Mouse (Mus musculus) T-helper 17 cell (primary cell): ENCODE results near the gene Gm20390.
"Not testable (repeated sequence)": the region's sequence is repeated elsewhere in the genome, so short reads cannot be mapped to it uniquely, and the experiment has no call there.

Experiments used
- in situ Hi-C, 2 experiments: fragments of 300-600 bp; cut with MboI, MseI; formaldehyde crosslinking; loops; 1 replicate in 1 of 2; 2 replicates in 1 of 2; pipeline ENCODE4 v1.15.1; 2025; ENCODE audit warnings: high pct_unique_total_duplicates in 2 of 2

Gm20390 gene

GRCm38 (mm10) chr11:93967381-93967780, 712 bp downstream of the Gm20390 start:
- in situ Hi-C loops, result loop anchor here (5.0 to 25.0 kb wide), 3 partner anchors 110 to 347 kb away; no protein-coding TSS in a partner anchor

- in situ Hi-C loops, result loop anchor here (5.0 to 25.0 kb wide), 3 partner anchors 112 to 349 kb away; no protein-coding TSS in a partner anchor
These were observed 2.7 kb downstream of the Gm20390 start for GRCm38 (mm10) chr11:93965391-93965790.

DNA sequence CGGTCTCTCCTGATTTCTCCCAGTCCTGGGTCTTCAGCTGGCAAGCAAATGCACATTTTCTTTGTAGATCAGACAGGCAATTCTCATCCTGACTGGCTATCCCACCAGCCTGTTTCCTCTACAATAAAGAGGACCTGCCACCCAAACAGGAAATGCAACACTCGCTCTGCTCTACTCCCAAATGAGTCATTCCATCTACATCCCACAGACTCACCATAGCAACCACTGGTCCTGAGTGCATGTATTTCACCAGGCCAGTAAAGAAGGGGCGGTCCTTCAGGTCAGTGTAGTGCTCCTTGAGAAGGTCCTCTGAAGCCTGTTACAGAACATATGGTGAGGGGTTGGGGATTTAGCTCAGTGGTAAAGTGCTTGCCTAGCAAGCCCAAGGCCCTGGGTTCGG, 5.1 kb downstream of the Gm20390 start:
- in situ Hi-C loops, result loop anchor here (10.0 to 25.0 kb wide), 2 partner anchors 124 to 352 kb away; no protein-coding TSS in a partner anchor

DNA sequence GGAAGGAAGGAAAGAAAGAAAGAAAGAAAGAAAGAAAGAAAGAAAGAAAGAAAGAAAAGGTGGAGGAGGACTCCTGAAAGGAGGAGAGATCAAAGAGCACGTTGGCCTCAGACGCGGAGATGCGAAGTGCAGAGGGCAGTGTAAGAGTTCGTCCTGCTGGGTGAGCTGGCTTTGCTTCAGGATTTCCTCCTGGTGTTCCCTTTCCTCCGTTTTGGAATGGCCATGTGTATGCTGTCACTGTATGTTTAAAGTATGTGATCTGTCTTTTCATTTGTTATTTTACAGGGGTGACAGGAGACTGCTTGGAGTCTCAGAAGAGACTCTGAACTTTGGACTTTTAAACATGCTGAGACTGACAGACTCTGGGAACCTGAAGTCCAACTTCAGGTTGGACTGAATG, 6.6 kb downstream of the Gm20390 start:
- in situ Hi-C loops, result loop anchor here (10.0 to 25.0 kb wide), 2 partner anchors 126 to 353 kb away; no protein-coding TSS in a partner anchor

DNA sequence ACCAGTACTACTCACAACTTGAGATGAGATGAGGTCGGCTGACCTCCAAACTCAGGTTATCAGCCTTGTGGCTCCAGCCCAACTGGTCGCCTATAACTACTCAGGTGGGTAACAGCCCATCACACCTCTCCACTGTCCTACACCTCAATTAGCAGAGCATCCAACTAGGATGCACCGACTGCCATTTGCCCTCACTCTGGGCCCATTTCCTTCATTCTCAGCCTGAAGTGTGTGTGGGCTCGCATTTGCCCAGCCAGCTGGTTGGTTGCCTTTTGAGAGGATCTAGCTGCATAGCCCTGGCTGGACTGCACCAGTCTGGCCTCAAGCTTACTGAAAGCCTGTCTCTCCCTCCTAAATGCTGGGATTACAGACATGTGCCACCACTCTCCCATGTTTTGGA, 10.3 kb downstream of the Gm20390 start:
- in situ Hi-C loops, result loop anchor here (5.0 to 25.0 kb wide), 2 partner anchors 70 to 130 kb away; partner anchors contain the start of genes Mbtd1 (in 1 of the 2) and Utp18 (in 1 of the 2)

- in situ Hi-C loops, result loop anchor here (5.0 to 25.0 kb wide), 2 partner anchors 70 to 130 kb away; partner anchors contain the start of genes Mbtd1 (in 1 of the 2) and Utp18 (in 1 of the 2)
These were observed 11.0 kb downstream of the Gm20390 start for GRCm38 (mm10) chr11:93957031-93957555.

DNA sequence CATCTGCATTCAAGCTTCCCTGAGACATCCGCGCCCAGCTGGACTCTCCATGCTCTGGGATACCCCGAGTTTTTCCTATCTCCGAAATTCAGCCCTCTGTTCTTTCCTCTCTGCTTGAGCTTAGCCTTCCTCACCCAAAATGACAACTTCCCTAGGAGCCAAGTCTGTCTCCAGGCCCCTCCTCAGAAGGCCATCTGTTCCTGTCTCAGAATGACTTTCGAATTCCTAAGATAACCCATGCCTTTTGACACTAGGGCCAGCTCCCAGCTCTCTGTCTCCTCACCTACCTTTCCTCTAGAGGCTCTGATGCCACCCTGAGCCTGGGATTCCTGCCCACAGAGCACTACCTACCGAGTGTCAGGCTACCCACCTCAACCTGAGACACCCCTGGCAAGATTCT, 11.9 kb downstream of the Gm20390 start, which contains the start of gene Nme2:
Gene Nme2, minus strand, starts transcription at position 101 of the 400 bp plus-strand sequence.
- in situ Hi-C loops, result loop anchor here (5.0 to 25.0 kb wide), 2 partner anchors 69 to 131 kb away; partner anchors contain the start of genes Mbtd1 (in 1 of the 2) and Utp18 (in 1 of the 2)

GRCm38 (mm10) chr11:93955256-93956150, 12.6 kb downstream of the Gm20390 start:
- in situ Hi-C loops, result loop anchor here (5.0 to 25.0 kb wide), 2 partner anchors 68 to 132 kb away; partner anchors contain the start of genes Mbtd1 (in 1 of the 2) and Utp18 (in 1 of the 2)

DNA sequence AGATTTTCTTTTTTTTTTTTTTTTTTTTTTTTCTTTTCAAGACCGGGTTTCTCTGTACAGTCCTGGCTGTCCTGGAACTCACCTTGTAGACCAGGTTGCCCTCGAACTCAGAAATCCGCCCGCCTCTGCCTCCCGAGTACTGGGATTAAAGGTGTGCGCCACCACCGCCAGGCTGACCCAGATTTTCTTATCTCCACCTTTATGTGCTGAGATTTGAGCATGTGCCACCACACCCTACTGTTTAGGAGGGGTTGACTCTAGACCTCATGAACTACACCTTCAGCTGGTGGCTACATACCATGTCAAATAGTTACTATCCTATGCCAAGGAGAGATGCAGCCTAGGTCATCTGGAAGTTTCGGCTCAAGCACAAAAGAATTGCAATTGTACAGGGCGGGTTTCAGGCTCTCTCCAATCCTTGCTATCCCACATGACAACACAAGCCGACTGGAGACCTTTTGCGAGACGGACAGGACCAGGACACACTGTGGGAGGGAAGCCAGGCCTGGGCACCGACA, 13.3 kb downstream of the Gm20390 start:
- in situ Hi-C loops, result loop anchor here (5.0 to 25.0 kb wide), 2 partner anchors 67 to 133 kb away; partner anchors contain the start of genes Mbtd1 (in 1 of the 2) and Utp18 (in 1 of the 2)

- in situ Hi-C loops, result loop anchor here in 1 of 2 experiments (25.0 kb wide), 1 partner anchor 135 kb away; no protein-coding TSS in a partner anchor
These were observed 15.7 kb downstream of the Gm20390 start for GRCm38 (mm10) chr11:93952376-93952775.

GRCm38 (mm10) chr11:93950045-93950444, 18.0 kb downstream of the Gm20390 start:
- in situ Hi-C loops, result loop anchor here in 1 of 2 experiments (25.0 kb wide), 1 partner anchor 137 kb away; no protein-coding TSS in a partner anchor

DNA sequence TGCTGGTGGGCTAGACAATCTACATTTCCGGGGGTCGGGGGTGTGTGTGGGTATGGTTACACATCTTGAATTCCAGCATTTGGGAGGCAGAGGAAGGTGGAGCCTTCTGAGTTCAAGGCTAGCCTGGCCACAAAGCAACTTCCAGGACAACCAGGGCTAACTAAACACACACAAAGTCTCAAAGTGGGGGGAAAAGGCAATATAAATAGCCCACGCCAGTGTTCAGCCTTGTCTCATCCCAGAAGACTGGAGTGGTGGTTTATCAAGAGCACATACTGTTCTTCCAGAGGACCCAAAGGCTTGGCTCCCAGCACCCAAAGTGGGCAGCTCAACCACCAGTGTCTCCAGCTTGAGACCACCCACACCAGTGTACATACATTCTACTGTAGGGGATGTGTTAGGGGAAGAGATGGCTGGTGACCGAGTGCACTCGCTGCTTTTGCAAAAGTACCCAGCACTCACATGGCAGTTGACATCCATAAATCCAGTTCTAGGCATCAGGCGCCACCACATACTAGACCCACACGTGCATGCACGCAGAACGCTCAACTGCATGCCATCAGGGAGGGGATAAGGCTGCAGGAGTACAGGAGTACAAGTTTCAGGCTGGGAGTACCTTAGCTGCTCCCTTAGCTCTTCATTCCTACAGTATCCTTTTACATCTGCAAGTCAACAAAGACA, 19.1 kb downstream of the Gm20390 start:
- in situ Hi-C loops, result no loop called here

DNA sequence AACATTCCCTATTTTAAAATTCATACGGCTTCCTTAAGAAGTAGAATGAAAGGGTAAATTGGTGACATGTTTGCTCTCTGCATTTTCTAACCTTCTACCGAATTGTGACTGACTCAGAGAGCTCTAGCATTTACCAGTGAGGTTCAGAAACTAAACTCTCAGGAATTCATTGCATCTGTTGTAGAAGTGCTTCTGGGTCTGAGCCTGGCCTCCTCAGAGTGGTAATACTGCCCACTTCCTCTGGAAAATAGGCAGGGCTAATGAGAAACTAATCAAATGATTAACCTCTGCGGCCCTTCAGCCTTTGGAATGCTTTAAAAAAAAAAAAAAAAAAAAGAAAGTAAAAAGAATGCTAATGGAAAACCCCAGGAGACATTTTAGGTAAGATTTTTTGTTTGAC, 23.1 kb downstream of the Gm20390 start:
- in situ Hi-C loops, result no loop called here

GRCm38 (mm10) chr11:93940906-93941305, 27.2 kb downstream of the Gm20390 start:
- in situ Hi-C loops, result no loop called here

DNA sequence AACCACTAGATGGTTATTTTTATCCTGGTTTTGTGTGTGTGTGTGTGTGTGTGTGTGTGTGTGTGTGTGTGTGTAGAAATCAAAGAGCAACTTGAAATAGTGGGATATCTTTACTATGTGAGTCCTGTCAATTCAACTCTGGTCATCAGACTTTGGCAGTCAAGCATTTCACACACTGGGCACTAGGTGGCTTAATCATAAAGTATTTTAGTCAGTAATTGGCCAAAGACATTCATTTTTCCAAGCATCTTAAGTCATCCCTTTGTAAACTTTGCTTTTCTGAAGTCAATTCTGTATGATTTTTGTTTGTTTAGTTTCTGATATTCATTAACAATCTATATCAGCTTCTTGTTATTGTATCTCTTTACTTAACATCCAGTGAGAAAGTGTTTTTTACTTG, 39.0 kb downstream of the Gm20390 start:
- in situ Hi-C loops, result no loop called here

DNA sequence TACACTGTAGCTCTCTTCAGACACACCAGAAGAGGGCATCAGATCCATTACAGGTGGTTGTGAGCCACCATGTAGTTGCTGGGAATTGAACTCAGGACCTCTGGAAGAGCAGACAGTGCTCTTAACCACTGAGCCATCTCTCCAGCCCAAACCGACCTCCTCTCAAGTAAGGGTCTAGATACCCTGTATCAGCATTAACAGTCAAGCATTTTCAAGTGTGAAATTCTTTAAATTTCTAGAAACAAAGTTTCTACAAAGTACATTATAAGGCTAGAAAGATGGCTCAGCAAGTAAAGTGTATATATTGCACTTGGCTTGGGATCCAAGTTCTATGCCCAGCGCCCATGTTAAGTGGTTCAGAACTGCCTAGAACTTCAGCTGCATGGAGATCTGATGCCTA, 53.1 kb downstream of the Gm20390 start:
- in situ Hi-C loops, result not testable (repeated sequence)

DNA sequence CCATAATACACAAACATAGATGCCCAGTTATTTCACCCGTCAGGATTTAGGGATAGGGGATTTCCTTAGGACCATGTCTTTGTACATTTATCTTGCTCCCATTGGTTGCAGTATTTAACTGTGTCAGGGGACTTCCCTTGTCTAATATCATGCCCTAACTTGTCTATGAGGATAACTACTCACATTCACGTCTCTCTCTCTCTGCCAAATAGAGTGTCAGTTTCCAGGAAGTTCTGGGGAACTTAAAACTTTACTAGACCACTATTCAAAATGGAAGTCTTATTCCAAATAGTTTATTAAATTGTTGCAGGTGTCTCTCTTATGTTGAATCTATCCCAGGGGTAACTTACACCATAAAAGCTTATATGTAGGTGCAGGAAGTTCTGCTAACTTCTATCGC, 56.5 kb downstream of the Gm20390 start:
- in situ Hi-C loops, result no loop called here

DNA sequence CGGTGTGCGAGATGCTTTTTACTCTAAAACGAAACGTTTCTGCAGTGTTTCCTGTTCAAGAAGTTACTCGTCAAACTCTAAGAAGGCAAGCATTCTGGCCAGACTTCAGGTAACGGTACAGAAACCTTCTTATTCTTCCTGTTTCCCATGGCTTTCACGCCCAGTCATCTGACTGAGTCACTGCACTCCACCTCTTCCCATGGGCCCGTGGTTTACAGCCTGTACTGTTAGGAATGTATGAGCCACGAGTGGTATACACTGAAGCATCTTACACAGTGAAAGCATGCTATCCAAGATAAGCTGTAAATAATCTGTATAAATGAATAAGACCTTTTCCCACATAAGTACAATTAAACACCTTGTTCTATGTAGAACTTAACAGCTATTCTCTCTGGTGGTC, 59.3 kb downstream of the Gm20390 start:
- in situ Hi-C loops, result no loop called here

DNA sequence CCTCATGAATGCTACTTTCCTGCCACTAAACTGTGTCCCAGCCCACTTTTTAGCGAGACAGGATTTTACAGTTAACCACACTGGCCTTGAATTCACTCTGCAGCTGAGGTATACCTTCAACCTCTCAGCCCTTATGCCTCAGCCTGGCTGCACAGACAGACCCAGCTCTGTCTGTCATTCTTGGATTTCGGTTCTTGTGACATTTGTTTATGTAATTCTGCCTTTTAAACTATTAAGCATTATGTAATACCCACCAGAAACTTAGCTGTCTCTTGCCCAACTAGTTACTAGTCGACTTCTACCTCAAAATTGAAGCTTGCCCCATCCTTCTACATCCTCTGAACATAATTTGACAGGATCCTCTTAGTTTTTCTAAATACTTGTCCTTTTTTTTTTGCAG, 60.3 kb downstream of the Gm20390 start:
- in situ Hi-C loops, result no loop called here

GRCm38 (mm10) chr11:93906834-93907233, 61.3 kb downstream of the Gm20390 start:
- in situ Hi-C loops, result no loop called here
